Mouse (Mus musculus) bone marrow, adult 2 months (tissue): ENCODE results near the gene Msantd2.

Source experiments
- CTCF ChIP-seq: fragments of 200-500 bp; IDR thresholded peaks from 2 replicates; pipeline ENCODE4 v1.5.1; 2011; ENCODE audit warnings: low read length, control low read depth; ENCODE audit not compliant: control insufficient read depth, insufficient read depth
- POLR2A ChIP-seq: fragments of 200-500 bp; IDR thresholded peaks from 2 replicates; pipeline ENCODE4 v1.6.1; 2011; ENCODE audit warnings: low read depth, mild to moderate bottlenecking, control low read depth, low read length, borderline replicate concordance; ENCODE audit not compliant: control insufficient read depth

DNA sequence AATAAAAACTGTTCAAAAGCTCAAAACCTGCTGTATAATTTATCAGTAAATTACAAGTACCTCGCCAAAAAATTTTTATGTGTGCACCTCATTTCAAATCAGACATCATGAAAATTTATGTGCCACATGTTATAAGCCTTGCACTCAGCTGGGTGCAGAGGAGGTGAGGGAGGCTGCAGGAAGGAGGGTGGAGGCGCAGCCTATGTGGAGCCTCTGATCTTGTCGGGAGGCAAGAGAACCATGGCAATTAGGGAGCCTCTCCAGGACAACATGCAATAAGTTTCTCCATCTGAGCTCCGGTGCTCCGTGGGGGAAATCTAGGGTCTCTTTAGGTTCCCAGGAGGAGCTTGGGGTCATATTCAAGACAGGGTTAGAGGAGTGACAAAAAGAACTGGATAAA lies 78.3 kb downstream of the Msantd2 start:
- no peak for TF ChIP-seq CTCF
- TF ChIP-seq POLR2A, result no peak
